Mouse (Mus musculus) erythroblast, embryonic 14.5 days (primary cell): ENCODE data around the gene Rpl26.

Experiments
- GATA1 ChIP-seq: IDR thresholded peaks from 2 replicates; pipeline ENCODE4 v1.6.1; 2012; ENCODE audit warnings: low read length, inconsistent platforms, mixed read lengths
- TAL1 ChIP-seq: IDR thresholded peaks from 3 replicates; pipeline ENCODE4 v1.6.1; 2012; ENCODE audit warnings: low read length, inconsistent platforms, mixed read lengths

DNA sequence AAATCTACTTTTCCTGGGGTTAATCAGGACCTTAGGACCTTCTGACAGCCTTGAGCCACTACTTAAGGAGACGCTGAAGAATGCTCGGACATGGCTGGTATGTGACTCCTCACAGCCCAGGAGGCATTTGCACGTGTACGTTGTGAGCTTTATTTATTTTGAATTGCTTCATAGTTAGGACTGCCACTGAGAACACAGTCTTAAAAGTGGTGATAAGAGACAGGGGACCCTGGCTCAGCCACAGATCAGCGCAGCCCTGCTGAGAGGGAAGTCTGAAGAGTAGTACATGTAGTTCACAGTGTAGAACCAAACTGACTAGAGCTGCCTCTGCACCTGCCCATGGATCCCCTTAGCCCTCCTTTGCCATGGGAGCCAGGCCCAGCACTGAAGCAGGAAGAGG is 9.6 kb upstream of the Rpl26 start:
- TF ChIP-seq GATA1 (no peak), TAL1 (no peak)
